Mouse (Mus musculus) embryonic fibroblast, embryonic 13.5 days (primary cell): Measurements from ENCODE around the gene Wbp2.

Experiments
- CTCF ChIP-seq: IDR thresholded peaks from 2 replicates; pipeline ENCODE4 v1.5.1; 2011; ENCODE audit warnings: mild to moderate bottlenecking, control low read depth, low read length, moderate library complexity, borderline replicate concordance; ENCODE audit not compliant: insufficient read depth
- POLR2A ChIP-seq: IDR thresholded peaks from 2 replicates; pipeline ENCODE4 v1.6.1; 2011; ENCODE audit warnings: low read depth, mild to moderate bottlenecking, control low read depth, low read length, moderate library complexity

DNA sequence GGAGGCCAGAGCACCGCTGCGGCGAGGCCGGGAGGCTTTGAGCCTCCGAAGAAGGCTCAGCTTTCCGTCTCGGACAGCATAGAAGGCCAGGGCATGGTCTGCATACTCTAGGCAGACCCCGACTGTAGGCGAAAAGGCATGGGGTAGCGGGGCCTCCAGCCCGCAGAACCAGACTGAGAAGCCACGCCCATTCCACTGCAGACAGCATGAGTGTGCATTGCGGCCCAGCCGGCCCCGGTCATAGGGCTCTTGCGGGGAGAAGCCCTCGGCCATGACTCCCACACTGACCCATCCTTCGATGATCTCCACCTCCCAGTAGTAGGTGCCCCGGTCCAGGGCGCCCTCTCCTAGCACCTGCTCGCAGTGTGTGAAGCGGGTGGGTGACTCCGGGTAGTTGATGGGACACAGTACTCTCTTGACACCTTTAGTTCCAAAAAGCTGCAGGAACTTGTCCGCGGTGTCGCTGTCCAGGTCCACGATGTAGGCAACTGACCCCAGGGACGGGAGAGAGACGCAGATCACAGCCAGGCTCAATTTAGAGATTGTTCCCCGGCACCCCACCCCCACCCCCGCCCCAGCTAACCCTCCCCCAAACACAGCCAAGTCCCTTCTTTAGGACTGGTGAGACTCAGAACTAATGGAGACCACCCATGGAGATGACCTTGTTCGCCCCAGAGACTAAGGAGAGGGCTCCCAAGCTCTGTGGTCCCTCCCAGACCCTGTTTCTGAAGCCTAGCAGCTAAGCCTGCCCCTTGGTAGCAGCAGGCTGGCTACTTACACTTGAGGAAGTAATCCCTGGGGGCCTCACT, 19.6 kb upstream of the Wbp2 start:
- no peak for TF ChIP-seq CTCF
- TF ChIP-seq POLR2A: no peak
